Mouse (Mus musculus): ENCODE measurements at regions not wholly inside any gene's neighbourhood (a gene's known extent, or its start where the extent isn't known, plus 50 kb on each side); places are given as distances from the start of the nearest gene placed in this dataset.

GRCm38 (mm10) chr2:51056141-51056731 lies 92.7 kb downstream of the Rnd3 start:
- TF ChIP-seq TCF3 (IDR thresholded peaks at IDR 0.05; ENCODE audit: insufficient read length, low read depth) (no peak), POLR2A (IDR thresholded peaks at IDR 0.05; ENCODE audit: insufficient read length, low read depth) (no peak), MAX (IDR thresholded peaks at IDR 0.05; ENCODE audit: low read depth) (no peak), USF1 (IDR thresholded peaks at IDR 0.05; ENCODE audit: low read depth) (no peak)

Data from myocyte (in vitro differentiated cells).